Mouse (Mus musculus): ENCODE measurements at regions not wholly inside any gene's neighbourhood (a gene's known extent, or its start where the extent isn't known, plus 50 kb on each side); places are given as distances from the start of the nearest gene placed in this dataset.

- DNase-seq, result no peak
Observed at GRCm38 (mm10) chr3:60138319-60138718, 56.6 kb downstream of the Sucnr1 start.

- DNase-seq, result no peak
Observed at GRCm38 (mm10) chr3:60159865-60160264, 78.2 kb downstream of the Sucnr1 start.

GRCm38 (mm10) chr3:60167633-60168032 lies 86.0 kb downstream of the Sucnr1 start:
- DNase-seq, result no peak

- DNase-seq, result no peak
Observed at GRCm38 (mm10) chr3:60168135-60168926, 86.7 kb downstream of the Sucnr1 start.

- no peak for DNase-seq
Observed at GRCm38 (mm10) chr3:60169606-60170005, 87.9 kb downstream of the Sucnr1 start.

GRCm38 (mm10) chr3:60184481-60184880 lies 102.8 kb downstream of the Sucnr1 start:
- no peak for DNase-seq

- DNase-seq, result no peak
Observed at GRCm38 (mm10) chr3:60196031-60196430, 114.4 kb downstream of the Sucnr1 start.

GRCm38 (mm10) chr3:60207936-60208335 lies 126.3 kb downstream of the Sucnr1 start:
- DNase-seq, result no peak

- no peak for DNase-seq
Observed at GRCm38 (mm10) chr3:60218938-60219337, 137.3 kb downstream of the Sucnr1 start.

- no peak for DNase-seq
Observed at GRCm38 (mm10) chr3:60240664-60241063, 159.0 kb downstream of the Sucnr1 start.

- DNase-seq, result no peak
Observed at GRCm38 (mm10) chr3:60266666-60267415, 185.2 kb downstream of the Sucnr1 start.

GRCm38 (mm10) chr3:60267416-60268174 lies 185.9 kb downstream of the Sucnr1 start:
- DNase-seq, result no peak

GRCm38 (mm10) chr3:60270463-60270862 lies 188.8 kb downstream of the Sucnr1 start:
- no peak for DNase-seq

- no peak for DNase-seq
Observed at GRCm38 (mm10) chr3:60273744-60274143, 192.1 kb downstream of the Sucnr1 start.

GRCm38 (mm10) chr3:60275249-60275838 lies 193.7 kb downstream of the Sucnr1 start:
- DNase-seq, result no peak

GRCm38 (mm10) chr3:60277791-60278190 lies 194.8 kb upstream of the Mbnl1 start:
- no peak for DNase-seq

GRCm38 (mm10) chr3:60281229-60281628 lies 191.4 kb upstream of the Mbnl1 start:
- DNase-seq, result no peak

GRCm38 (mm10) chr3:60281959-60282495 lies 190.6 kb upstream of the Mbnl1 start:
- DNase-seq, result no peak

GRCm38 (mm10) chr3:60292142-60292541 lies 180.5 kb upstream of the Mbnl1 start:
- DNase-seq, result no peak

GRCm38 (mm10) chr3:60292940-60293339 lies 179.7 kb upstream of the Mbnl1 start:
- DNase-seq, result no peak

GRCm38 (mm10) chr3:60305399-60305798 lies 167.2 kb upstream of the Mbnl1 start:
- DNase-seq, result no peak

GRCm38 (mm10) chr3:60310402-60310801 lies 162.2 kb upstream of the Mbnl1 start:
- DNase-seq, result no peak

GRCm38 (mm10) chr3:60311178-60311577 lies 161.5 kb upstream of the Mbnl1 start:
- no peak for DNase-seq
